Mouse (Mus musculus): ENCODE data around the gene Ssna1. TPM values are rescaled to one million over a fixed set of nuclear protein-coding genes. Genes with fewer than 3 reads are reported as not detected.
A peak's percentile ranks its signal among the peaks of the same experiment; 100 is the strongest.

Gene Ssna1
- polyA plus RNA-seq, 1 experiment from 2014 or later, result 144 TPM

DNA sequence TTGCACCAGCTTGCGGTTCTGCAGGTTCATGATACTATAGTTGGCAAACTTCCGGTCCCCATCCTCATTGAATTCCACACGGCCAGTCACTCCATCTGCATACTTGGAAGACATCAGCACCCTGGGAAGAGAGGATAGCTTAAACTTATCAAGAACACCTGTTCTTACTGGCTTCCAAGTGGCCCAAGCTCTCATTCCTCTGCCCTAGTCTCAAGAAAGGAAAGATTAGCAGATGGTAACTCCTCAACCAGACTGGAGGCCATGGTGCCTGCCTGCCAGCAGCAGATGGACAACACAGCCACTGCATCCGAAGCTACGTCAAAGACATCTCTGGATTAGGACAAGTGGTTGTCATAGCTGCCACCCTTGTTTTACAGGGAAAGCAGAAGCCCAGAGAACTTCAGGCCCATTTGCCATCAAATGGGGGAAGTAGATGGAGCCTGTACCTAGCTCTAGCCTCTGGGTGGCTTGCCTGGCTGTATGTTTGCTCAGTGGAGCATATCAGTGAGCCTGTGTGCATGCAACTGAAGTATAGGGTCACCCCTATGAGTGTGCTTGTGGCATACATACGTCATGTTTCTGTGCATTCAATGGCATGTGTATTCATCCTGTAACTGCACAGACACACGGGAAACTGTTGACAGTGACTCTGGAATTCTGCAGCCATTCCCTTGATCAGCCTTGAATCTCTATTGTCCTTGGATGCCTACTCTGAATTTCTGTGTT is 31.9 kb upstream of the Ssna1 start:
- no peak for ATAC-seq (ENCODE audit: extremely low read depth, insufficient number of reproducible peaks, low FRiP score, low TSS enrichment)
- Histone ChIP-seq H3K9ac (no peak overlapping the region), H3K27ac (replicated peaks) (no peak overlapping the region), H3K27me3 (replicated peaks) (peaks cover 79% of the 10 kb centered on the region), H3K9me3 (no peaks in the 10 kb centered on the region), H3K4me2 (peak overlapping the region; percentile 80), H3K36me3 (no peaks in the 10 kb centered on the region), H3K4me1 (peaks cover 10% of the 10 kb centered on the region), H3K4me3 (peak overlapping the region; percentile 54)
- 62% methylated on average over 7 of the region's 7 CpGs for WGBS

DNA sequence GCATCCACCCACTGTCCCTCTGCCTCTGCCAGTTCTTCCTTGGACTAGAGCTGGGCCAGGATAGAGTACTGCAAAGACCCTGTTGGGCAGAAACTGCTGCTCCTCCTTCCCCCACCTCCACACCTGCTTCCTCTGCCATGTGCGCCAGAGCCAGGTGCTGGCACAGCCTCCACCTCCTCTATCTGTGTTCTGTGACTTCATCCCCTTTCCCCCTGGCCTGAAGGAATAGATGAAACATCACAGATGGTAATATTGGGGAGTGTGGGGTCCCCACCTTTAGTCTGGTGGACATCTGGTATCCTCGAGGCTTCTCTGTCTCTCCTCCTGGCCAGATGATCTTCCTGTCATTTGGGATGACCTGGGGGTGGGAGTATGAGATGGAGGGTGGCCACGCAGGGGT is 31.2 kb upstream of the Ssna1 start:
- Histone ChIP-seq H3K36me3 (no peaks in the 10 kb centered on the region), H3K4me3 (no peak overlapping the region), H3K27me3 (replicated peaks) (peaks cover 74% of the 10 kb centered on the region), H3K4me1 (peaks cover 10% of the 10 kb centered on the region), H3K9me3 (no peaks in the 10 kb centered on the region), H3K9ac (no peak overlapping the region), H3K27ac (replicated peaks) (no peak overlapping the region), H3K4me2 (no peak overlapping the region)
- no peak for ATAC-seq (ENCODE audit: extremely low read depth, insufficient number of reproducible peaks, low FRiP score, low TSS enrichment)
- WGBS, result 62% methylated on average over 3 of the region's 3 CpGs

DNA sequence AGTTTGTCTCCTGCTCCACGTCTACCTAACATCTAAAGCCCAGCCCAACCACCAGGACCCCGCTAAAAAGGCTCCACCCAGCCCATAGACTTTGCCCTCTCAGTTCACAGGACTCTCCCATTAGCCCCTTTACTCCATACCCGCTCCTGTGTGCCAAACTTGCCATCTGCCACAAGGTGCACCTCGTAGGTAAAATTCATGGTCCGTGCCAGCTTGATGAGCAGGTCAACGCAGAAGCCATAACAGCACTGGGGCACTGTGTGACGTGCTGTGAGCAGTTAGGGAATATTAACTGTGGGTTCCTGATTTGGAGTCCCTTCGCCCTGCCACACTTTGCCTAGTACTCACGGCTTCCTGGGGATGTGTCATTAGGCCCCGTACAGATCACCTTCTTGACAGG is 25.8 kb upstream of the Ssna1 start:
- Histone ChIP-seq H3K27ac (replicated peaks) (no peak overlapping the region), H3K4me2 (no peak overlapping the region), H3K9me3 (no peaks in the 10 kb centered on the region), H3K4me1 (no peaks in the 10 kb centered on the region), H3K27me3 (replicated peaks) (peaks cover 74% of the 10 kb centered on the region), H3K9ac (no peak overlapping the region), H3K4me3 (no peak overlapping the region), H3K36me3 (no peaks in the 10 kb centered on the region)
- ATAC-seq (ENCODE audit: extremely low read depth, insufficient number of reproducible peaks, low FRiP score, low TSS enrichment), result no peak
- WGBS, result 69% methylated on average over 10 of the region's 10 CpGs

DNA sequence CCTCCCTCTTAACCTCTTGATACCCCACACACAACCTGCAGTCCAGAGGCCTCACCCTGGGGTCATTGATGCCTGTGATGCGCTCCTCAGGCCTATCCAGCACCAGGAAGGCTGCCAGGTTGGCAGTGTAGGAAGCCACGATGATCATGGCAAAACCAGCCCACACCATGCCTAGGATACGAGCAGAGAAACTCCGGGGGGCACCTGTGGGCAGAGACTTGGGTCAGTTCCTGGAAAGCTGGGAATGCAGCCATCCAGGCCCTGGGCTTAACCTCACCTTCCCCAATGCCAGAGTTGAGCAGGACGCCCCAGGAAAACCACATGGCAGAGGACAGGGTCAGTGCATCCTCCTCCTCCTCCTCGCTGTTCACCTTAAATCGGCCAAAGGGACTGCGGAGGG is 24.9 kb upstream of the Ssna1 start:
- no peak overlapping the region for H3K27ac ChIP-seq (replicated peaks)
- H3K4me3 ChIP-seq, result no peak overlapping the region
- no peak for ATAC-seq (ENCODE audit: extremely low read depth, insufficient number of reproducible peaks, low FRiP score, low TSS enrichment)
- peaks cover 6% of the 10 kb centered on the region for H3K4me1 ChIP-seq
- no peaks in the 10 kb centered on the region for H3K36me3 ChIP-seq
- peaks cover 75% of the 10 kb centered on the region for H3K27me3 ChIP-seq (replicated peaks)
- H3K4me2 ChIP-seq, result no peak overlapping the region
- 71% methylated on average over 8 of the region's 8 CpGs for WGBS
- H3K9ac ChIP-seq, result no peak overlapping the region
- H3K9me3 ChIP-seq, result no peaks in the 10 kb centered on the region

DNA sequence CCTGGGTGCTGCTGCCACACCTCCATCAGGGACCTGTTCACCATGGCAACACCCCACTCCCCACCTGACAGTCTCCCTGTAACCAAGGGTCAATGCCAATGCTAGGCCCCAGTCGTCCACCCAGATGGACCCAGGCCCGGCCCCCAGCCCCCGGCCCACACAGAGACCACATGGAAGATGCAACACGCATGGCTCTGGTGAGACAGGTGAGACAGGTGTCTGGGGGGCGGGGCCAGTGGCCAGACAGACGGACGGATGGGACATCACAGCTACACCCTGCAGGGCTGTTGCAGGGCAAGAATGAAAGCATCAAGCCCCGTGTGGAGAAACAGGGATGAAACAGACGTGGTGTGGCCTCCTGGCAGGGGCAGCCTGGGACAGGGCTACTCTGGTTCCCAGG is 21.5 kb upstream of the Ssna1 start:
- H3K9me3 ChIP-seq, result no peaks in the 10 kb centered on the region
- ATAC-seq (ENCODE audit: extremely low read depth, insufficient number of reproducible peaks, low FRiP score, low TSS enrichment), result no peak
- peaks cover 99% of the 10 kb centered on the region for H3K27me3 ChIP-seq (replicated peaks)
- H3K36me3 ChIP-seq, result no peaks in the 10 kb centered on the region
- H3K4me3 ChIP-seq, result no peak overlapping the region
- WGBS, result 68% methylated on average over 9 of the region's 9 CpGs
- no peak overlapping the region for H3K27ac ChIP-seq (replicated peaks)
- peaks cover 34% of the 10 kb centered on the region for H3K4me1 ChIP-seq
- H3K9ac ChIP-seq, result no peak overlapping the region
- H3K4me2 ChIP-seq, result no peak overlapping the region

DNA sequence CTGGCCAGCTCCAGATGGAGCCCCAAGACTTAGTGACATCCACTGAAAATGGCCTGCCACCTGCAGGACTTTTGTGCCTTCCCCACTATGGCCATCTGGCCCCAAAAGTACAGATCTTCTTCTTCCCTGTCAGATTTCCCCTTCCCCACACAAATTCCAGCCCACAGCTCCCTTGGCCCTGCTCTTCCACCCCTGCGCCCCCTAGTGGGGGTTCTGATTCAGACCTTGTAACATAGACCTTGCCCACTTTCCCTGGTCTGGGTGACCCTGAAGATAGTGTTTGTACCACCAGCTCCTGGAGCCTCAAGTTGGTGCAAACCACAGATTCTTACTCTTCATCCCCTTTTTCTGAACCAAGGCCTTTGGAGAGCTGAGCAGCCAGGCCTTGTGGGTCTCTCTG is 20.6 kb upstream of the Ssna1 start:
- H3K36me3 ChIP-seq, result no peaks in the 10 kb centered on the region
- H3K4me3 ChIP-seq, result peak overlapping the region; percentile 45
- peaks cover 34% of the 10 kb centered on the region for H3K4me1 ChIP-seq
- peaks cover 100% of the 10 kb centered on the region for H3K27me3 ChIP-seq (replicated peaks)
- no peak overlapping the region for H3K27ac ChIP-seq (replicated peaks)
- peak overlapping the region; percentile 67; the same call in 1 of the 2 replicates for H3K4me2 ChIP-seq
- H3K9me3 ChIP-seq, result no peaks in the 10 kb centered on the region
- H3K9ac ChIP-seq, result 0 out of 2 replicates have a peak overlapping the region, but pooled peaks have one; percentile 62
- ATAC-seq (ENCODE audit: extremely low read depth, insufficient number of reproducible peaks, low FRiP score, low TSS enrichment), result no peak
- 0% methylated on average over 1 of the region's 1 CpGs for WGBS

DNA sequence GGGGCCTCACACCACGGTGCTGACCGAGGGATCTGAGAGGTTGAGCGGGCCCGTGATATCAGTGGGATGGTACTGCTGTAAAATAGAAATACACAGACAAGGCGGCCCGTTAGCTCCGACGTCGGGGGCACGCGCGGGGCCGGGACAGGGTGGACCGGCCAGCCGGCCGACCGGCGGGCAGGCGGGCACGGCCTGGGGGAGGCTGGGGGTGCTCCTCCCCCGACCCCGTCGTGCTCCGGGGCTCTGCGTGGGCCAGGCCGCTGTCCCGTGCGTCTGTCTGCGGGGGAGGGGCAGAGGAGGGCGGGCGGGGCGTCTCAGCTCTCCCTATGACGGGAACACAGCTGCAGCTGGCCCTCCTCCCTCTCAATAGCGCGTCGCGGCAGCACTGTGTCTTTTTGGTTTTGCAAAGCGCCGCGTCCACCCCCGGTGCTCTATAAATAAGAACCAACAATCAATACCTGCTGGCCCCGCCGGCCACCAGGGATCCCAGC is 19.9 kb upstream of the Ssna1 start:
- H3K4me3 ChIP-seq, result peak overlapping the region; percentile 45
- H3K9ac ChIP-seq, result peak overlapping the region; percentile 62
- peaks cover 37% of the 10 kb centered on the region for H3K4me1 ChIP-seq
- 9% methylated on average over 38 of the region's 43 CpGs for WGBS
- H3K4me2 ChIP-seq, result peak overlapping the region; percentile 67
- H3K27me3 ChIP-seq (replicated peaks), result peaks cover 100% of the 10 kb centered on the region
- H3K9me3 ChIP-seq, result no peaks in the 10 kb centered on the region
- no peak overlapping the region for H3K27ac ChIP-seq (replicated peaks)
- no peak for ATAC-seq (ENCODE audit: extremely low read depth, insufficient number of reproducible peaks, low FRiP score, low TSS enrichment)
- H3K36me3 ChIP-seq, result no peaks in the 10 kb centered on the region

DNA sequence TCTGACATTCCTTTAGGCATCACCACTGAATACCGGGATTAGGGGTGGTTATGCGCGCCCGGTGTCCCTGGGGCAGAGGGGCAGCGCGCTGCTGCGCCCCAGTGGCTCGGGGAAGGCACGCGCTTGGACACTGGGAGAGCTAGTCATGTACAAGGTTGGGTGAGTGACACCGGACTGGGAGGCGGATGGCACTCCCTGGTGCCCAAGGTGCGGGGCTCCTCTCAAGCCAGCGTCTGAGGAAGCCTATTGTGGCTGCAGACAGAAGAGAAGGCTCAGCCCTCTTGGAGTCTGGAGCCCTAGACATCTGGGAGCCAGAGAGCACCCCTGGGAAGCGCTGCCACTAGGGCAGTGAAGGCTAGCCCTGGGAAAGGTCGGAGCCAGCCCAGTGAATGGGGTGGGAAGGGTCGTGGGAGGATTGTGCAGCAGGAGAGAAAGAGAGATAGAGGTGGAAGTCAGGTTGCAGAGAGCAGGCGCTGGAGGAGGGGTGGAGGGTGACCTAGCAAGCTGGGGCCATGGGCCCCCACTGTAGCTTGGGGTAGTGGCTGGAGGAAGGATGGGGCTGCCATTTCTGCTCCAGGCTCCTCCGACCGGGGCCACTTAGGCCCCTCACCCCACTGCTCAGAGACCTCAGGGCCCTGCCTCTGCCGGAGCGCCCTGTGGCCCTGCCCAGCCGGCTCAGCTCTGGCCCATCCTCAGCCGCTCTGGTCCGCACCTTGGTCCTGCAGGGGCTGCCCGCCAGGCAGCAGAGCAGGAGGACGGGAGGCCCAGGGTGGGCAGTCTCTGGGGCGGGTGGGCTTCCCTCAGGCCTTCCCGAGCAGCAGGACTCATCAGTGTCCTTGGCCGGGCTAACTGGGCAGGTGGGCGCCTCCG is 19.2 kb upstream of the Ssna1 start:
- Histone ChIP-seq H3K36me3 (peaks cover under 1% of the 10 kb centered on the region), H3K9me3 (no peaks in the 10 kb centered on the region), H3K9ac (peak overlapping the region; percentile 62; the same call in 1 of the 2 replicates), H3K4me3 (peak overlapping the region; percentile 45), H3K4me2 (peak overlapping the region; percentile 67), H3K4me1 (peaks cover 44% of the 10 kb centered on the region), H3K27me3 (replicated peaks) (peaks cover 93% of the 10 kb centered on the region), H3K27ac (replicated peaks) (no peak overlapping the region)
- WGBS, result 8% methylated on average over 32 of the region's 32 CpGs
- no peak for ATAC-seq (ENCODE audit: extremely low read depth, insufficient number of reproducible peaks, low FRiP score, low TSS enrichment)

DNA sequence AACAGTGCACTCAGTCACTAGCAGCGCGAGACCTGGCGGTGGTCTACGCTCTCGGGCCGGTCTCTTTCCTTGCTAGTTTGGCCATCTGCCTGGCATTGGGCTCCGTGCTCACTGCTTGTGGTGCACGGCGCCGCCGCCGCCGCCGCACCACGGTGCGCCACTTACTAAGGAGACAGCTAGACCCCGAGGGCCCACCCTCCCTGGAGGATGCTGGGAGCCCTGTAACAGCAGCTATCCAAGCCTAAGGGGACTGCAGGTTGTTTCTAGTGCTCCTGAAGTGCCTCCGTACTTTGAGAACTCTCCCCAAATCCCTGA is 18.5 kb upstream of the Ssna1 start:
- Histone ChIP-seq H3K27ac (replicated peaks) (no peak overlapping the region), H3K4me3 (peak overlapping the region; percentile 36), H3K9ac (no peak overlapping the region), H3K36me3 (peaks cover 7% of the 10 kb centered on the region), H3K27me3 (replicated peaks) (peaks cover 87% of the 10 kb centered on the region), H3K4me2 (peak overlapping the region; percentile 49), H3K9me3 (no peaks in the 10 kb centered on the region), H3K4me1 (peaks cover 46% of the 10 kb centered on the region)
- under 1% methylated on average over 18 of the region's 18 CpGs for WGBS
- ATAC-seq (ENCODE audit: extremely low read depth, insufficient number of reproducible peaks, low FRiP score, low TSS enrichment), result no peak

DNA sequence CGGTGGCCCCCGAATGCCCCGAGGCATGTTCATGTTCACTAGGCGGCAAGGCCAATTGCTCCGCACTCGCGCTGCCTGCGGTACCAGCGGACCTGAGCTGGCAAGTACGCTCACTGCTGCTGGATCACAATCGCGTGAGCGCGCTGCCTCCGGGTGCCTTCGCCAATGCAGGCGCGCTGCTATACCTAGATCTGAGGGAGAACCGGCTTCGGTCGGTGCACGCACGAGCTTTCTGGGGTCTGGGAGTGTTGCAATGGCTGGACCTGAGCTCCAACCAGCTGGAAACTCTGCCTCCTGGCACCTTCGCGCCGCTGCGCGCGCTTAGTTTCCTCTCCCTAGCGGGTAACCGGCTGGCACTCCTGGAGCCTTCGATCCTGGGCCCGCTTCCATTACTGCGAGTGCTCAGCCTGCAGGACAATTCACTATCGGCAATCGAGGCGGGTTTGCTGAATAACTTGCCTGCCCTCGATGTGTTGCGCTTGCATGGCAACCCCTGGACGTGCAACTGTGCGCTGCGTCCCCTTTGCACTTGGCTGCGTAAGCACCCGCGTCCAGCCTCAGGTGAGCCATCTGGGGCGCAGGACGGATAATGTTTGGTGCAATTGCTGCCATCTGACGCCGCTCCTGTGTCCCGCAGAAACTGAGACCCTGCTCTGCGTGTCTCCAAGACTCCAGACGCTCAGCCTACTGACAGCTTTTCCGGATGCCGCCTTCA is 18.0 kb upstream of the Ssna1 start:
- ATAC-seq (ENCODE audit: extremely low read depth, insufficient number of reproducible peaks, low FRiP score, low TSS enrichment), result no peak
- peak overlapping the region; percentile 49 for H3K4me2 ChIP-seq
- WGBS, result 1% methylated on average over 54 of the region's 54 CpGs
- H3K9ac ChIP-seq, result no peak overlapping the region
- H3K27me3 ChIP-seq (replicated peaks), result peaks cover 82% of the 10 kb centered on the region
- H3K9me3 ChIP-seq, result no peaks in the 10 kb centered on the region
- H3K27ac ChIP-seq (replicated peaks), result no peak overlapping the region
- H3K36me3 ChIP-seq, result peaks cover 12% of the 10 kb centered on the region
- peak overlapping the region; percentile 36 for H3K4me3 ChIP-seq
- peaks cover 46% of the 10 kb centered on the region for H3K4me1 ChIP-seq

DNA sequence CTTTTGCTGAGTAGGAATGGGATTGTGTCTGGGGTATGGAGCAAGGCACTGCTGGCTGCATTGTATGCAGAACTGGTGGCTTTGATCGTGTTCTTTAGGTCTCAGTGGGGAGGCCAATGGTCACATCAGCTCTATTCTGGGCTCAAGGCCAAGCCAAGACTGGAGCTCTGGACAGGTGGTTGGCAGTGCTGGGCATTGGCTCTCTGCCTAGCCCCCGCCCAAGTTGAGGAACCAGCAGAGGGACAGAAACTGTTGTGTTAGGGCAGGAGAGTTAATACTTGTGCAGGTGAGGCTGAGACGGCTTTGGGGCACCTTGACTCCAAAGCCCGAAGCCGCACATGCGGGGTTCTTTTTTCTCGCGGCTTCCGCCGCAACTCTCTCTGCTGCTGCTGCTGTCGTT is 17.4 kb upstream of the Ssna1 start, which contains the start of gene Lrrc26:
Gene Lrrc26, plus strand, starts transcription at position 265 of the 400 bp plus-strand sequence.
- ATAC-seq (ENCODE audit: extremely low read depth, insufficient number of reproducible peaks, low FRiP score, low TSS enrichment), result no peak
- H3K27me3 ChIP-seq (replicated peaks), result peaks cover 76% of the 10 kb centered on the region
- H3K27ac ChIP-seq (replicated peaks), result no peak within 1 kb of the TSS
- no peak within 1 kb of the TSS for H3K9ac ChIP-seq
- peaks cover 46% of the 10 kb centered on the region for H3K4me1 ChIP-seq
- whole genome bisulfite sequencing, result 8% methylated on average over 11 of the region's 11 CpGs
- H3K9me3 ChIP-seq, result no peaks in the 10 kb centered on the region
- H3K36me3 ChIP-seq, result peaks cover 18% of the 10 kb centered on the region
- H3K4me3 ChIP-seq, result peak within 1 kb of the TSS; percentile 36
- H3K4me2 ChIP-seq, result peak within 1 kb of the TSS; percentile 49

Measured in heart, embryonic 13.5 days (tissue).